Mouse (Mus musculus): ENCODE results near the gene Plaur.

DNA sequence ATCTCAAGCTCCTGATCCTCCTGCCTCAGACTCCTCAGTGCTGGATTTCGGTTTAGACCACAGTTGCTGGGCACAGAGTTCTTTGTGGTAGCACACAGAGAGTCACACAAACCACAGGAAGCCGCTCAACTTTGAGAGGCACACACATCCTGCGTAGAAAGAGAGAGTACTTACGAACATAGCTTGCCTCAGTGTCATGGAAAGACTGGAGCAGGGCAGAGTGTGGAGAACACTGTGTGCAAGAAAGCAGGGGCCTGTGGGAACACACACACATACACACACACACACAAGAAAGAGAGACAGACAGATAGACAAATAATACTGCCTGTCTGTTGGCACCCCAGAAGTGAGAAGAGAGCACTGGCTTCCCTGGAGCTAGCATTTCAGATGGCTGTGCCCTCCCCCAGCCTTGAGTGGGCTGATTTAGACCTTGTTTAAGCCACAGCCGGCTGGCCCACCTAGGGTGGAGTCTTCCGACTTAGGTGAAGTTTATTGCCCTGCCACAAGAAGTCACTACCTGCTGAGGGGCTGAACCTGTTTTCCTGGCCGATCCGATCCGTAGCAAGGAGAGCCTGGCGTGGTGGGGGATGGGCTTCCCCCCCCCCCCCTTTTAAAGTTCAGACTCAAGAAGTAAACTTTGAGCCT lies 4.4 kb upstream of the Plaur start:
- no peak for TF ChIP-seq CTCF (IDR thresholded peaks at IDR 0.05; ENCODE audit: insufficient read depth, low read length)
- no peak for TF ChIP-seq POLR2A (IDR thresholded peaks at IDR 0.05; ENCODE audit: borderline replicate concordance, extremely low read depth, low read depth, low read length)

Measured in lung, adult 2 months (tissue).